Mouse (Mus musculus): ENCODE results near the gene Dlst. TPM values are rescaled to one million over a fixed set of nuclear protein-coding genes. Genes with fewer than 3 reads are reported as not detected.

Gene Dlst
- polyA plus RNA-seq, 1 experiment from 2014 or later = 113 TPM

- peak overlapping the region; percentile 84 for H3K4me2 ChIP-seq (ENCODE audit: low read depth, low read length)
- no peak for ATAC-seq (ENCODE audit: insufficient read depth, low FRiP score)
Measured at GRCm38 (mm10) chr12:85109426-85109825, 1.2 kb upstream of the Dlst start.

DNA sequence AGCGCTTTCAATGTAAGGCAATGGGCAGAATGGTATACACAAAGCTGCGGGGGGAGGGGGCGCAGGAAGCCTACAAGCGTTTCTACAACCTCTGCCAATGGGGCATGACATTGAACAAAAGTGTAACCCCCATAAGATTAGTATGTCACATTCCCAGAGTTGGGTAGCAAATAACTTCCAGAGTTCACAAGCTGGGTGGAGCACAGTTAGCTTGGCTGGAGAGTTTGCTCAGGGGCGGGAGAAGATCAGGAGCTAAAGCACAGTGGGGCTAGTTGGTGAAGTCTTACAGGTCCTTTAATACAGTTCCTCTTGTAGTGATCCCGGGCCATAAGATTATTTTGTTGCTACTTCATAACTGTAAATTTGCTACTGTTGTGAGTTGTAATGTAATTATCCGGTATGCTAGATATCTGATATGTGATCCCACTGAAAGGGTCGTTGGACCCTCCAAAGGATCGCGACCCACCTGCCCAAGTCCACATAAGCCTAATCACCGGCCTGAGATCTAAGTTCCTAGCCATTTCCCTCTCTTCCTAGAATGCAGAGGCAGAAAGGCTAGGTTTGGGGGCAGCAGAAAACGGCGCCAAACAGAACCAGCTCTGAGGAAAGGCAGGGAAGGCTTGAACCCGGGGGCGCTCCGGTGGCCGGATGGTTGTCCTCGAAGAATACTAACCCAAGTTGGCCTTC is 479 bp upstream of the Dlst start:
- Histone ChIP-seq H3K27ac (ENCODE audit: low read length) (peak overlapping the region; percentile 87), H3K4me3 (replicated peaks; ENCODE audit: low read length) (peak overlapping the region; percentile 96), H3K9ac (ENCODE audit: low read length) (peak overlapping the region; percentile 99), H3K4me2 (ENCODE audit: low read depth, low read length) (peak overlapping the region; percentile 84), H3K9me3 (replicated peaks; ENCODE audit: control insufficient read depth, low read length) (no peaks in the 10 kb centered on the region), H3K4me1 (ENCODE audit: control insufficient read depth, insufficient read depth, low read length) (peaks cover 30% of the 10 kb centered on the region), H3K36me3 (ENCODE audit: control insufficient read depth, insufficient read depth, low read length) (no peaks in the 10 kb centered on the region), H3K27me3 (ENCODE audit: control insufficient read depth, insufficient read depth, low read length) (no peaks in the 10 kb centered on the region)
- WGBS = 11% methylated on average over 18 of the region's 18 CpGs
- ATAC-seq (ENCODE audit: insufficient read depth, low FRiP score) = peak; percentile 35

More at GRCm38 (mm10) chr12:85109426-85109825, 1.2 kb upstream of the Dlst start:
- Histone ChIP-seq H3K27me3 (ENCODE audit: control insufficient read depth, insufficient read depth, low read length) (no peaks in the 10 kb centered on the region), H3K36me3 (ENCODE audit: control insufficient read depth, insufficient read depth, low read length) (no peaks in the 10 kb centered on the region), H3K4me3 (replicated peaks; ENCODE audit: low read length) (no peak overlapping the region), H3K9me3 (replicated peaks; ENCODE audit: control insufficient read depth, low read length) (no peaks in the 10 kb centered on the region), H3K9ac (ENCODE audit: low read length) (no peak overlapping the region), H3K4me1 (ENCODE audit: control insufficient read depth, insufficient read depth, low read length) (peaks cover 28% of the 10 kb centered on the region), H3K27ac (ENCODE audit: low read length) (peak overlapping the region; percentile 87; the same call in 1 of the 2 replicates)
- 54% methylated on average over 4 of the region's 4 CpGs for WGBS

GRCm38 (mm10) chr12:85112550-85113251 is 2.1 kb downstream of the Dlst start:
- no peaks in the 10 kb centered on the region for H3K9me3 ChIP-seq (replicated peaks; ENCODE audit: control insufficient read depth, low read length)
- no peak overlapping the region; the same call in 1 of the 2 replicates for H3K4me3 ChIP-seq (replicated peaks; ENCODE audit: low read length)
- WGBS = 76% methylated on average over 7 of the region's 7 CpGs
- no peak for ATAC-seq (ENCODE audit: insufficient read depth, low FRiP score)
- peaks cover 32% of the 10 kb centered on the region for H3K4me1 ChIP-seq (ENCODE audit: control insufficient read depth, insufficient read depth, low read length)
- H3K9ac ChIP-seq (ENCODE audit: low read length) = no peak overlapping the region
- peak overlapping the region; percentile 4; the same call in 1 of the 2 replicates for H3K4me2 ChIP-seq (ENCODE audit: low read depth, low read length)
- H3K27me3 ChIP-seq (ENCODE audit: control insufficient read depth, insufficient read depth, low read length) = no peaks in the 10 kb centered on the region
- H3K27ac ChIP-seq (ENCODE audit: low read length) = no peak overlapping the region
- H3K36me3 ChIP-seq (ENCODE audit: control insufficient read depth, insufficient read depth, low read length) = no peaks in the 10 kb centered on the region

DNA sequence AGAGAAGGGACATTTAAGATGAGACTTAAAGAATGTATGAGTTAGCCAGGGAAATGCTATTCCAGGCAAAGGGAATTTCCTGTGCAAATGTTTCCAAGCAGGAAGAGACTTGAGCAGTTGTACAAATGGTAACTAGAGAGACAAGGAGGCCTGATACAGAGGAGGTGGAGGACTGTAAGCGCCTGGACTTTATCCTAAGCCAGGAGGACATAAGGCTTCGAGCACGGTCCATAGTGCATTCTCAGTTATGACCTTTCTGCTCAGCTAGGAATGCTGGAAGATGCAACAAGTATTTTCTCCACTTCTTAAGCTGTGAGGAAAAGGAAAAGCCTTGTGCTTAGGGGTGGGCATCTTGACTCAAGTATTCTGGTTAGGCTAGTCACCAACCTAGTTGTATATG is 2.7 kb downstream of the Dlst start:
- Histone ChIP-seq H3K4me3 (replicated peaks; ENCODE audit: low read length) (no peak overlapping the region), H3K9ac (ENCODE audit: low read length) (no peak overlapping the region), H3K36me3 (ENCODE audit: control insufficient read depth, insufficient read depth, low read length) (no peaks in the 10 kb centered on the region; the same call in 1 of the 2 replicates), H3K27ac (ENCODE audit: low read length) (no peak overlapping the region), H3K4me1 (ENCODE audit: control insufficient read depth, insufficient read depth, low read length) (peaks cover 32% of the 10 kb centered on the region), H3K4me2 (ENCODE audit: low read depth, low read length) (no peak overlapping the region), H3K27me3 (ENCODE audit: control insufficient read depth, insufficient read depth, low read length) (no peaks in the 10 kb centered on the region), H3K9me3 (replicated peaks; ENCODE audit: control insufficient read depth, low read length) (no peaks in the 10 kb centered on the region)
- 85% methylated on average over 3 of the region's 3 CpGs for WGBS
- ATAC-seq (ENCODE audit: insufficient read depth, low FRiP score) = no peak

GRCm38 (mm10) chr12:85113917-85114316 is 3.3 kb downstream of the Dlst start:
- Histone ChIP-seq H3K9ac (ENCODE audit: low read length) (no peak overlapping the region), H3K9me3 (replicated peaks; ENCODE audit: control insufficient read depth, low read length) (no peaks in the 10 kb centered on the region), H3K27ac (ENCODE audit: low read length) (no peak overlapping the region), H3K36me3 (ENCODE audit: control insufficient read depth, insufficient read depth, low read length) (no peaks in the 10 kb centered on the region; the same call in 1 of the 2 replicates), H3K27me3 (ENCODE audit: control insufficient read depth, insufficient read depth, low read length) (no peaks in the 10 kb centered on the region), H3K4me2 (ENCODE audit: low read depth, low read length) (no peak overlapping the region), H3K4me1 (ENCODE audit: control insufficient read depth, insufficient read depth, low read length) (peaks cover 32% of the 10 kb centered on the region), H3K4me3 (replicated peaks; ENCODE audit: low read length) (no peak overlapping the region)
- ATAC-seq (ENCODE audit: insufficient read depth, low FRiP score) = no peak
- WGBS = 93% methylated on average over 3 of the region's 3 CpGs

- ATAC-seq (ENCODE audit: insufficient read depth, low FRiP score) = no peak
- 67% methylated on average over 7 of the region's 7 CpGs for WGBS
Measured at GRCm38 (mm10) chr12:85115678-85116077, 5.0 kb downstream of the Dlst start.

DNA sequence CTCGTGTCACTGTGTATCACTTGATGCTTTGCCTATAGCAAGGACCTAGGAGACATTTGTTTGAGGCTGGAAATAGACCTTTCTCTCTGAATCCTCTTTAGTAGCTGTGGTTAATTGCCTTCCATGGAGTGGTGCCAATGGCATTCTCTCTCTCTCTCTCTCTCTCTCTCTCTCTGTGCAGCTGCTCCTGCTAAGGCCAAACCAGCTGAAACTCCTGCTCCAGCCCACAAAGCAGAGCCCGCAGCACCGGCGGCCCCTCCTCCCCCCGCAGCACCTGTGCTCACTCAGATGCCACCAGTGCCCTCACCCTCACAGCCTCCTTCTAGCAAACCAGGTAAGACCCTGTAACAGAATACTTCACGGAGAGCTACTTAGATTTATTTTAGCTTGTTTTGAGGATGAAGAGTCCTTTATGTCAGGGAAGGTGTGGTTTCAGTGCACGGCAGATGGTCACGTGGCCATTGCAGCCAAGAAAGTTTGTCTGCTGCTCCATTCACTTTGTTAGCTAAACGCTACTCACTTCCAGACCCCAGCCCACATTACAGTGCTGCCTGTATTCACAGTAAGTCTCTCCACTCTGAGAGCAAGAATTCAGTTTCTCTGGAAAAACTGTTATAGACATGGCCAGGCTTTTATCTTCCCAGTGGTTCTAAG is 11.3 kb downstream of the Dlst start:
- Histone ChIP-seq H3K9ac (ENCODE audit: low read length) (no peak overlapping the region), H3K9me3 (replicated peaks; ENCODE audit: control insufficient read depth, low read length) (no peaks in the 10 kb centered on the region), H3K27ac (ENCODE audit: low read length) (no peak overlapping the region), H3K36me3 (ENCODE audit: control insufficient read depth, insufficient read depth, low read length) (peaks cover 25% of the 10 kb centered on the region), H3K4me1 (ENCODE audit: control insufficient read depth, insufficient read depth, low read length) (no peaks in the 10 kb centered on the region), H3K27me3 (ENCODE audit: control insufficient read depth, insufficient read depth, low read length) (no peaks in the 10 kb centered on the region), H3K4me3 (replicated peaks; ENCODE audit: low read length) (no peak overlapping the region), H3K4me2 (ENCODE audit: low read depth, low read length) (no peak overlapping the region)
- 87% methylated on average over 9 of the region's 9 CpGs for WGBS
- ATAC-seq (ENCODE audit: insufficient read depth, low FRiP score) = no peak

More at GRCm38 (mm10) chr12:85115678-85116077, 5.0 kb downstream of the Dlst start:
- H3K4me3 ChIP-seq (replicated peaks; ENCODE audit: low read length) = no peak overlapping the region
- no peaks in the 10 kb centered on the region for H3K27me3 ChIP-seq (ENCODE audit: control insufficient read depth, insufficient read depth, low read length)
- H3K4me1 ChIP-seq (ENCODE audit: control insufficient read depth, insufficient read depth, low read length) = peaks cover 25% of the 10 kb centered on the region
- H3K4me2 ChIP-seq (ENCODE audit: low read depth, low read length) = no peak overlapping the region
- peaks cover 4% of the 10 kb centered on the region for H3K36me3 ChIP-seq (ENCODE audit: control insufficient read depth, insufficient read depth, low read length)
- no peak overlapping the region for H3K9ac ChIP-seq (ENCODE audit: low read length)
- no peaks in the 10 kb centered on the region for H3K9me3 ChIP-seq (replicated peaks; ENCODE audit: control insufficient read depth, low read length)
- H3K27ac ChIP-seq (ENCODE audit: low read length) = no peak overlapping the region

DNA sequence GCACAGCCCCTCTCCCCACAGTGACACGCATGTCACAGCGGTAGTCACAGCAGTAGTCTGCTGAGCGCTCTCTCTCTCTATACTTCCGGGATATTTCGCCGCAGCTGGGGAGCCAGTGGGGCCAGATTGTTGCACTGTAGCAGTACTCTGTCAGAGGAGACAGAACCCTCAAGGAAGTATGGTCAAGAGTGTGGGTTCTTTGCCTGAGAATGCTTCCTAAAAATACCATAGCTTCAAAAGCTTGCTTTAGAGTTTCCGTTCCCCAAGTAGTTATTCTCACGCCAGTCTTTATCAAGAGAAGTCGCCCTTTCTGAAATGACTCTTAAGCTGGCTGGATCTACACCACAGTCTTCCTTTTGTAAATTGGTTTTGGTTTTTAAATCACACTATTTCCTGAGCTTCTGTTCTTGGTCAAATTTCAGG is 12.5 kb downstream of the Dlst start:
- WGBS = 95% methylated on average over 9 of the region's 9 CpGs
- no peak for ATAC-seq (ENCODE audit: insufficient read depth, low FRiP score)
- Histone ChIP-seq H3K9ac (ENCODE audit: low read length) (no peak overlapping the region), H3K9me3 (replicated peaks; ENCODE audit: control insufficient read depth, low read length) (no peaks in the 10 kb centered on the region), H3K4me1 (ENCODE audit: control insufficient read depth, insufficient read depth, low read length) (no peaks in the 10 kb centered on the region), H3K4me2 (ENCODE audit: low read depth, low read length) (no peak overlapping the region), H3K27ac (ENCODE audit: low read length) (no peak overlapping the region), H3K4me3 (replicated peaks; ENCODE audit: low read length) (no peak overlapping the region), H3K27me3 (ENCODE audit: control insufficient read depth, insufficient read depth, low read length) (no peaks in the 10 kb centered on the region), H3K36me3 (ENCODE audit: control insufficient read depth, insufficient read depth, low read length) (peaks cover 35% of the 10 kb centered on the region)

DNA sequence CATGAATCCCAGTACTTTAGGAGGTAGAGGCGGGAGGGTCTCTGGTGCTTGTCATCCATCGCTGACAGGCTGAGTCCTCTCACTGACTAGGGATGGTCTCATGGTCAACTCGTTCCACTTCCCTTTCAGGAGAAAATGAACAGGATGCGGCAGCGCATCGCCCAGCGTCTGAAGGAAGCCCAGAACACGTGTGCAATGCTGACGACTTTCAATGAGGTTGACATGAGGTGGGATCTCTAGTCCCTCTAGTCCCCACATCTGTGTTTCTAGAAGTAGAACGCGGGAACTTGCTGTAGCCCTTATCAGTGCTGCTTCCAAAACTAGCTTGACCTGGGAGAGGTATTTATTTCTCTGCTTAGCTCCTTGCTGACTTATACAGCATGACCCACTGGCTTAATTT is 13.0 kb downstream of the Dlst start:
- peaks cover 40% of the 10 kb centered on the region for H3K36me3 ChIP-seq (ENCODE audit: control insufficient read depth, insufficient read depth, low read length)
- H3K4me1 ChIP-seq (ENCODE audit: control insufficient read depth, insufficient read depth, low read length) = no peaks in the 10 kb centered on the region
- no peaks in the 10 kb centered on the region for H3K27me3 ChIP-seq (ENCODE audit: control insufficient read depth, insufficient read depth, low read length)
- no peak overlapping the region for H3K4me2 ChIP-seq (ENCODE audit: low read depth, low read length)
- H3K9me3 ChIP-seq (replicated peaks; ENCODE audit: control insufficient read depth, low read length) = no peaks in the 10 kb centered on the region
- H3K4me3 ChIP-seq (replicated peaks; ENCODE audit: low read length) = no peak overlapping the region
- no peak overlapping the region for H3K27ac ChIP-seq (ENCODE audit: low read length)
- no peak overlapping the region for H3K9ac ChIP-seq (ENCODE audit: low read length)
- WGBS = 92% methylated on average over 11 of the region's 11 CpGs
- no peak for ATAC-seq (ENCODE audit: insufficient read depth, low FRiP score)
